Mouse (Mus musculus): ENCODE data around the gene Phldb1. TPM values are rescaled to one million over a fixed set of nuclear protein-coding genes. Genes with fewer than 3 reads are reported as not detected.

The Phldb1 gene
- polyA plus RNA-seq, 1 experiment from 2014 or later: 38.6 TPM

DNA sequence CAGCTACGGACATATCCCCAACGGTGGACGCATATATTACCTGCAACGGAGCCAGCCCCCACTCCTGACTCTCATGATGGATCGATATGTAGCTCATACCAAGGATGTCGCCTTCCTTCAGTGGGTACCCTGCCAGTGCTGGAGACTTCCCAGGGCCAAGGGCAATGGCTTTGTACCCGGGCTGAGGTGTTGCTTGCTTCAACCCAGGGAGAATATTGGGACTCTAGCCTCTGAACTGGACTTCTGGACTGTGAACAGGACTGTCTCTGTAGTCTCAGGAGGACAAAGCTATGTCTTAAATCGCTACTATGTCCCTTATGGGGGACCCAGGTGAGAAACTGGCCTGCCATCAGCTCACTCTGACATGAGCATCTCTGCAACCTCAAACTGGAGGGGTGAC lies 52.0 kb downstream of the Phldb1 start:
- no peak for ATAC-seq (ENCODE audit: insufficient number of reproducible peaks, low FRiP score, low TSS enrichment, low read depth)
- Histone ChIP-seq H3K4me2 (replicated peaks) (no peak overlapping the region), H3K27ac (replicated peaks) (no peak overlapping the region), H3K9ac (no peak overlapping the region), H3K27me3 (no peaks in the 10 kb centered on the region), H3K4me3 (replicated peaks) (no peak overlapping the region), H3K9me3 (replicated peaks) (no peaks in the 10 kb centered on the region), H3K4me1 (no peaks in the 10 kb centered on the region), H3K36me3 (peaks cover 15% of the 10 kb centered on the region)
- 86% methylated on average over 8 of the region's 8 CpGs for WGBS

DNA sequence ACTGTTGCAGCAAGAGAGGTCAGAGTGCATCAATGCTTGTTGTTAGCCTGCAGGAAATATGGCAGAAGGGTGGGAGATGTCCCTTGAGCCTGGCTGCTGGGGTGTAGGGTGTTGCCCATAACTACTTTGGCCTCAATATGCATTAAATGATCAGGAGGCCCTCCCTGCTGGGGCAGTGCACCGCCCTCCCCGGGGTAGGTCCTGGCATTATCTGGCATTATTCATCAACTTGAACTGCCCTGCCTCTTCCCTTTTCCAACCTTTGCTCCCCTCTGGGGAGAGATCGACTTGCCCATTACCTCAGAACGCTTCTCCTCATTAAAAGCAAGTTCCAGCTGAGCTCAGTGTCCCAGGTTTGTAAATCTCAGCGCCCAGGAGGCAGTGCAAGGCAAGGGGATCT lies 55.4 kb downstream of the Phldb1 start:
- no peaks in the 10 kb centered on the region for H3K27me3 ChIP-seq
- ATAC-seq (ENCODE audit: insufficient number of reproducible peaks, low FRiP score, low TSS enrichment, low read depth): 0 out of 2 replicates have a peak, but pooled peaks have one; percentile 17
- no peaks in the 10 kb centered on the region for H3K36me3 ChIP-seq
- 70% methylated on average over 5 of the region's 5 CpGs for WGBS
- no peaks in the 10 kb centered on the region for H3K9me3 ChIP-seq (replicated peaks)
- H3K9ac ChIP-seq: no peak overlapping the region
- no peak overlapping the region for H3K4me3 ChIP-seq (replicated peaks)
- H3K4me2 ChIP-seq (replicated peaks): no peak overlapping the region
- no peaks in the 10 kb centered on the region for H3K4me1 ChIP-seq
- H3K27ac ChIP-seq (replicated peaks): no peak overlapping the region

DNA sequence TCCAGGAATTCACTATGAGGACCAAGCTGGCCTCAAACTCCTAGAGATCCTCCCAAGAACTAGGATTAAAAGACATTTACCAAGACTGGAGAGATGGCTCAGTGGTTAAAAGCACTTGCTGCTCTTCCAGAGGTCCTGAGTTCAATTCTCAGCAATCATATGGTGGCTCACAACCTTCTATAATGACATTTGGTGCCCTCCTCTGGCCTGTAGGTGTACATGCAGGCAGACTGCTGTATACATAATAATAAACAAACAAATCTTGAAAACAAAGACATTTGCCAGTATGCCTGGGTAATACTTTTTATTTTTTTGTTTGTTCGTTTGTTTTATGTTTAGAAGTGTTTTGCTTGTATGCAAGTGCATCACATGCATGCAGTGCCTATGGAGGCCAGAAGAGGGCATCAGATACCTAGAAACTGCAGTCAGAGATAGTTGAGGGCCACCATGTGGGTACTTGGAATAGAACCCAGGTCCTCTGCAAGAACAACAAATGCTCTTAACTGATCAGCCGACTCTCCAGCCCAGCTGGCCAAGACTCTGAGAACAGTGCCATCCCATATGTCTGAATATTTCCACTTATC lies 56.6 kb downstream of the Phldb1 start:
- no peak overlapping the region for H3K4me2 ChIP-seq (replicated peaks)

DNA sequence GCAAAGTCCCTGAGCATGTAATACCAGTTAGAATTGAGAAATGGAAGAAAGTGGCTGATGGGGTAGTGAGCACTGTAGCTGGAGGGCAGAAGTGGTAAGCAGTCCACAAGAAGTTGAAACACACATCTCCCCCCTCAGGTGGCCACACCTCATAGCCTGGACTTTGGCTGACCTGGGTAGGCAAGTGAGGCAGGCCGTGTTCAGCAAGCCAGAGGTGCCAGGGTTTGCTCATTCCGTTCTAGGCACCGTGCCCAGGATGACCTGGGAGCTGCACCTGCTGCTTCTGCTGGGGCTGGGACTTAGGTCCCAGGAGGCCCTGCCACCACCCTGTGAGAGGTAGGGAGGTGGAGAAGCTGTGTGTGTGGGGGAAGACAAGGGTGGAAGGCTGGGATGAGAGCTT lies 62.0 kb downstream of the Phldb1 start, which contains the start of gene Treh:
Treh (plus strand) TSS at position 229 of the 400 bp plus-strand sequence.
- ATAC-seq (ENCODE audit: insufficient number of reproducible peaks, low FRiP score, low TSS enrichment, low read depth): no peak
- Histone ChIP-seq H3K27ac (replicated peaks) (no peak within 1 kb of the TSS), H3K9ac (no peak within 1 kb of the TSS), H3K4me3 (replicated peaks) (no peak within 1 kb of the TSS), H3K4me2 (replicated peaks) (no peak within 1 kb of the TSS), H3K9me3 (replicated peaks) (no peaks in the 10 kb centered on the region), H3K36me3 (no peaks in the 10 kb centered on the region), H3K27me3 (no peaks in the 10 kb centered on the region), H3K4me1 (no peaks in the 10 kb centered on the region)
- 85% methylated on average over 3 of the region's 3 CpGs for WGBS

More for the DNA sequence above, 56.6 kb downstream of the Phldb1 start:
- no peak for ATAC-seq (ENCODE audit: insufficient number of reproducible peaks, low FRiP score, low TSS enrichment, low read depth)
- WGBS: 90% methylated on average over 2 of the region's 2 CpGs
- H3K4me1 ChIP-seq: no peaks in the 10 kb centered on the region
- no peak overlapping the region for H3K4me3 ChIP-seq (replicated peaks)
- no peaks in the 10 kb centered on the region for H3K27me3 ChIP-seq
- no peaks in the 10 kb centered on the region for H3K9me3 ChIP-seq (replicated peaks)
- H3K27ac ChIP-seq (replicated peaks): no peak overlapping the region
- H3K9ac ChIP-seq: no peak overlapping the region
- no peaks in the 10 kb centered on the region for H3K36me3 ChIP-seq

DNA sequence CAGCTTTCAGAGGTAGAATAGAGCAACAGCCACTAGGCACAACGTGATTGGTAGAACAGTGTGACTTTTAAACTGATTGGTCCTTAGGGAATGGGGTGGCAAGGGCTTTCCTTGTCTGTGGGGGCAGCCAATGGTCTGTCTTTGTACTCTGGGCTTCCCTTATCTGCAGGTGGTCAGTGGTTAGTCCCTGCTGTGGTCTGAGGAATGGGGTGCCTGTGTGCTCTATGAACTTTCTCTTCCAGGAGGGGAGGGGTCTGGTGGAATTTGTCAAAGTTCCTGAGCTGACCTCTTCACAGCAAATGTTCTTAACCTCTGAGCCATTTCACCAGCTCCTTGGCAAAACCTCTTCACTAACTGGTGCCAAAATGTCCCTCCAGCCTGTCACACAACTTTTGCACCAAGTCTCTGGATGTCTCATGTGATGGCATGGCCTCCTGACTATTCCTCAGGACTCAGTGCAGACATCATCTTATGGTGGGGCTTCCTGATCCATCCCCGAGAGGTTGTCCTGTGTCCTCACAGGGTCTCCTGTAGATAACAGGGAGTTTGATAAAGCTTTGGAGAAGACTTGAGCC lies 62.6 kb downstream of the Phldb1 start:
- no peaks in the 10 kb centered on the region for H3K4me1 ChIP-seq
- no peak overlapping the region for H3K9ac ChIP-seq
- no peak overlapping the region for H3K27ac ChIP-seq (replicated peaks)
- H3K4me2 ChIP-seq (replicated peaks): no peak overlapping the region
- WGBS: 69% methylated on average over 2 of the region's 2 CpGs
- no peak for ATAC-seq (ENCODE audit: insufficient number of reproducible peaks, low FRiP score, low TSS enrichment, low read depth)
- H3K27me3 ChIP-seq: no peaks in the 10 kb centered on the region
- H3K36me3 ChIP-seq: no peaks in the 10 kb centered on the region
- H3K9me3 ChIP-seq (replicated peaks): no peaks in the 10 kb centered on the region
- no peak overlapping the region for H3K4me3 ChIP-seq (replicated peaks)

DNA sequence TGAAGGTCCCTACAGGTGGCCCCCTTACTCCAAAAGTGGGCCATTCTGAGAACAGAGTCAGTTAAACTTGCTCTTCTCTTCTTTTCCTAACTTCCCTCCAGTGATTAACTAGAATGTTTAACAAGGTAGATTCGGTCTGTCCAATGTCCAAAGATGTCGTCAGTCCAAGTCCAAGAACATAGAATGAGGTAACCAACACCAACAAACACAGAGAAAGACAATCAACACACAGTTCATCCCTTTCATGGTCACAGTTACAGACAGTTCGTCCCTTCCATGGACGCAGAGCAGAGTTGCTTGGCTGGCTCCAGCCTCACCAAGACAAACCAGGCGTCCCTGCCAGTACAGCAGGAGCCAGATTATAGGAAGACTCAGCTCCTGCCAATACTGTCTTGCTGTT lies 63.6 kb downstream of the Phldb1 start:
- Histone ChIP-seq H3K27me3 (no peaks in the 10 kb centered on the region), H3K36me3 (no peaks in the 10 kb centered on the region), H3K4me3 (replicated peaks) (no peak overlapping the region), H3K4me2 (replicated peaks) (no peak overlapping the region), H3K4me1 (no peaks in the 10 kb centered on the region), H3K27ac (replicated peaks) (no peak overlapping the region), H3K9me3 (replicated peaks) (no peaks in the 10 kb centered on the region), H3K9ac (no peak overlapping the region)
- no peak for ATAC-seq (ENCODE audit: insufficient number of reproducible peaks, low FRiP score, low TSS enrichment, low read depth)
- 87% methylated on average over 5 of the region's 5 CpGs for WGBS

DNA sequence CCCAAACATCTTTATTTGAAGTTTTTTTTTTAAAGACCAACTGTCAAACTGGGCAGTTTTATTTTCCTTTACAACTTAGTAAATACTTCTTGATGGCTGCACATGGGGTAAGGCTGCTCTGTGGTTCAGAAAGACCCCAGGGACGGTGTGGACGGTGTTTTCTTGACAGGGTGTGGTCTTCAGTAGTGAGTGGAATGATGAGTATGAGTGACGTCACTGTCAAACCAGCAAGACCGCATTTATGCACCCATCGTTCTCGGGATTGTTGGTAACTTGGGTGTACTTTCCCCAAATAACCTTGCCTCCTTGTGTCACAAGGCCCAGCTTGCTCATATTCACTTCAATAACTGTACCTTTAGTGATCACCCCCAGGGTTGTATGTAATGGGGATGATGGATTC lies 71.3 kb downstream of the Phldb1 start:
- no peak overlapping the region for H3K4me3 ChIP-seq (replicated peaks)
- no peak overlapping the region for H3K27ac ChIP-seq (replicated peaks)
- no peak overlapping the region for H3K9ac ChIP-seq
- 65% methylated on average over 6 of the region's 6 CpGs for whole genome bisulfite sequencing
- H3K4me1 ChIP-seq: no peaks in the 10 kb centered on the region
- no peaks in the 10 kb centered on the region for H3K27me3 ChIP-seq
- ATAC-seq (ENCODE audit: insufficient number of reproducible peaks, low FRiP score, low TSS enrichment, low read depth): no peak
- no peaks in the 10 kb centered on the region for H3K9me3 ChIP-seq (replicated peaks)
- no peak overlapping the region for H3K4me2 ChIP-seq (replicated peaks)
- H3K36me3 ChIP-seq: no peaks in the 10 kb centered on the region

DNA sequence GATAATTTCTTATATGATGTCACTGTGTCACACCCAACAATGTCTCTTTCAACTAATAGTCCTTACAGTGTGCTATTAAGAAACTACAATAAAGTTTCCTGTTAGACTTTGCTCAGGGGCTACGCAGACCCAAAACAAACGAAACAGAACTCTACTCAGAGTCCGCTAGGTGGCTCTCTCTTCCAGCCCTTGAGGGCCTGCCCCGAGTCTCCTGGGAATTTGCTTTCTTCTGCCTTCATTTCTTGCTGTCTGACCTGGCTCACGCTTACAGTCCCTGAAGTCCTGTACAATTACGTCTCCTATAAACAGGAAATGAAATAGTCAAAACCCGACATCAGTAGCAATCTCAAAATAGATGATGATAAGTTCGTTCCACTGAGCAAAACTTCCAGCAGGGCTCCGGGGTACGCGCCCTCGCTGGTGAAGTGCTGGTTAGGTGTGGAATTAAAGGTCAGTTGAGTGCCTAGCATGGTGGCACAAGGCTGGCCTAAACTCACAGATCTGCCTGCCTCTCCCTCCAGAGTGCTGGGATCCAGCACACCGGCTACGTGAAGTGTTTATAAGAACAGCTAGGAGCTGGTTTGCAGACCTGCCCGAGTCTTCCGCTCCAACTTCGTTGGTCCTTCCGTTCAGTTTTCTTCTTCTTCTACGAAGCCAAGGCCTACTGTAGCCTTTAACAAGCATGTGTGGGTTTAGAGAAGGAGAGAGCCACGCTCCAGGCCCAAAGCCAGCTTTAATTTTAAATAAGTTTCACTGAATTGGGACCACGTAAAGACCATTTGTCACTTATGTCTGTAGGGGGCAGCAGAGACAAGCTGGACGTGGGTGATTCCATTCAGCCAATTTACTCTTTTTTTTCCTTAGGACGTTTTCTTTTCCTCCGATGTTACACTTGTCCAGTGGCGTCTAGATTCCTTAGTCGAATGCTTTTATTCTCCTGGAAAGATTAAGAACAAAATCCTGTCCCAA lies 79.6 kb downstream of the Phldb1 start:
- Histone ChIP-seq H3K9ac (no peak overlapping the region), H3K4me3 (replicated peaks) (peak overlapping the region; percentile 23), H3K9me3 (replicated peaks) (no peaks in the 10 kb centered on the region), H3K4me1 (peaks cover 6% of the 10 kb centered on the region), H3K36me3 (no peaks in the 10 kb centered on the region), H3K27ac (replicated peaks) (no peak overlapping the region; the same call in 1 of the 2 replicates), H3K4me2 (replicated peaks) (peak overlapping the region; percentile 47), H3K27me3 (no peaks in the 10 kb centered on the region)
- 24% methylated on average over 26 of the region's 26 CpGs for WGBS
- no peak for ATAC-seq (ENCODE audit: insufficient number of reproducible peaks, low FRiP score, low TSS enrichment, low read depth)

DNA sequence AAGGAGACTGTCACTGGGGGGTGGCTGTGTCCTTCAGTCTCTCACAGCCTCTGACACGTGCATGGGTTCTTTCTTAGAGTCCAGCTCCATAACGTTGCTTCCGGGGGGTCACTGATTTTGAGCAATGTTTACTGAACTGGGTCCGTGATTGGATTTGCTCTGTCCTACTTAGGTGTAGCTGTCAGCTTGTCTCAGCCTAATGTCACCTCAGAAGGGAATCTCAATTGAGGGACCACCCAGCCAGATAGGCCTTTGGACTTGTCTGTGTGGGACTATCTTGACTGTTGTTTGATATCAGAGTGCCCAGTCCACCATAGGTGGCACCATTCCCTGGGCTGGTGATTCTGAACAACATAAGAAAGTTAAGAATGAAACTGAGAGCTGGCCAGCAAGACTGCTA lies 81.1 kb downstream of the Phldb1 start:
- WGBS: 74% methylated on average over 4 of the region's 4 CpGs
- Histone ChIP-seq H3K9me3 (replicated peaks) (no peaks in the 10 kb centered on the region), H3K27ac (replicated peaks) (no peak overlapping the region), H3K27me3 (no peaks in the 10 kb centered on the region), H3K36me3 (no peaks in the 10 kb centered on the region), H3K4me2 (replicated peaks) (no peak overlapping the region), H3K4me1 (peaks cover 6% of the 10 kb centered on the region), H3K9ac (no peak overlapping the region), H3K4me3 (replicated peaks) (no peak overlapping the region)
- no peak for ATAC-seq (ENCODE audit: insufficient number of reproducible peaks, low FRiP score, low TSS enrichment, low read depth)

DNA sequence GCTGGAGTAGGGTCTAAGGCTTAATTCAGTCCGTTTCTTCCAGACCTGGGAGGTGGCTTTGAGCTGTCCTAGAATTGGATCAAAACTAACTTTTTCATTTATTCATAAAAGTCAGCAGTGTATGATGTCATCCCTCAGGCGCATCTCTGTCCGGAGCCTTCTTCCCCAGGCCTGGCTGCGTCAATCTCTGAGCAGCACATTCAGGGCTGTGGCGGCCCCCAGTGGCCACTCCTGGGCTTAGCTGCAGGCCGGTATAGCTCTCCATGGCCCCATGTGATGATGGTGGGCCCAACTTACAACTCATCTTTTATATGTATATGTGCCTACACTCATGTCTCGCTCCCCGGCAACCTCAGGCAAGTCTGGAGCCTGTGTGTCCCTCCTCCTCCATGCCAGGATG lies 83.0 kb downstream of the Phldb1 start:
- peaks cover 6% of the 10 kb centered on the region for H3K4me1 ChIP-seq
- H3K27me3 ChIP-seq: no peaks in the 10 kb centered on the region
- no peak overlapping the region for H3K4me3 ChIP-seq (replicated peaks)
- no peak overlapping the region for H3K9ac ChIP-seq
- no peak overlapping the region for H3K4me2 ChIP-seq (replicated peaks)
- H3K27ac ChIP-seq (replicated peaks): no peak overlapping the region
- peak; percentile 75; the same call in 1 of the 2 replicates for ATAC-seq (ENCODE audit: insufficient number of reproducible peaks, low FRiP score, low TSS enrichment, low read depth)
- H3K9me3 ChIP-seq (replicated peaks): no peaks in the 10 kb centered on the region
- WGBS: 4% methylated on average over 8 of the region's 8 CpGs
- no peaks in the 10 kb centered on the region for H3K36me3 ChIP-seq

DNA sequence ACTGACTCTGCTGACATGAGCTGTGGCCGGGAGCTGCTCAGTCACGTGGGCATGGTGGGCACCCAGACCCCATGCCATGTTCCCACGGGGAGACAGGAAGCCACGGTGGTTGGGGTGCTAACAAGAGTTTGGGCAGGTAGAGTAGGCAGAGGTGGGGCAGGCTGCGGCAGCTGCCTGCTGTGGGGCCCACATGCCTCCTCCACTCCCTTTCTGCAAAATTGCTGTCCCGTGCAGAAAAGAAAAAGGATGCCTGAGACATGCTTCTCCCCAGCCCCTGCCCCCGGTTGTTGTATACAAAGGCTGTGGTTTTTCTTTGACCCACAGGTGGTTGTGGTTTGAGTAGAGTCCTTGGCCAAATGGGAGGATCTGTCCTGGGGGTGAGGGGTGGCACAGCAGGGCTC lies 86.1 kb downstream of the Phldb1 start:
- H3K27ac ChIP-seq (replicated peaks): no peak overlapping the region
- H3K9ac ChIP-seq: no peak overlapping the region
- no peaks in the 10 kb centered on the region for H3K36me3 ChIP-seq
- ATAC-seq (ENCODE audit: insufficient number of reproducible peaks, low FRiP score, low TSS enrichment, low read depth): no peak
- no peaks in the 10 kb centered on the region for H3K9me3 ChIP-seq (replicated peaks)
- H3K4me3 ChIP-seq (replicated peaks): no peak overlapping the region
- no peaks in the 10 kb centered on the region for H3K27me3 ChIP-seq
- H3K4me1 ChIP-seq: 0 out of 2 replicates have a peak, but pooled peaks cover 6% of the 10 kb centered on the region
- H3K4me2 ChIP-seq (replicated peaks): no peak overlapping the region
- 53% methylated on average over 7 of the region's 7 CpGs for WGBS
